Mouse (Mus musculus): ENCODE results near the gene Kifc3. TPM values are rescaled to one million over a fixed set of nuclear protein-coding genes. Genes with fewer than 3 reads are reported as not detected.

Kifc3 gene
- total and polyA plus RNA-seq, 3 experiments, result 0.78 to 1.8 (median 1.7) TPM

DNA sequence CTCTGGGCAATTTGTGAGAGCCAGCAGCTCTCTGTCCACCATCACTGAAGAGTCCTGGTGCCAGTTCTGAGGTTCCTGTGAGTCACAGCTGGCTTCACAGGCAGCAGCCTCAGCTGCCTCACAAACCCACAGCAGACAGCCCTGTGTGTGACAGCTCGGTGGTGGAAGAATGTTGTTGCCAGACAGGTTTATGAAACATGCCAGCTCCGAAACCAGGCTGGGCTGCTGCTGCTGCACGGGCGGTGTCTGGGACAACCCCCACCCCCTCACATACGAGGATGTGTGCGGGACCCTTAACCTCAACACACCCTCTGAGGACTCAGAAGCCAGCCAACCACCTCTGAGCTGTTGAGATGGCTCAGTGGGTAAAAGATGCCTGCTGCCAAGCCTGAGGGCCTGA is 48.0 kb downstream of the Kifc3 start:
- no peaks in the 10 kb centered on the region for H3K27me3 ChIP-seq (replicated peaks)
- no peak overlapping the region for H3K4me3 ChIP-seq (replicated peaks in 1 of 3; ENCODE audit: low read depth in 2 of 3, low read length in 2 of 3, poor library complexity in 1 of 3)
- H3K79me2 ChIP-seq (replicated peaks; ENCODE audit: control insufficient read depth, extremely low read depth, insufficient read depth, poor library complexity, severe bottlenecking), result no peaks in the 10 kb centered on the region
- dilution Hi-C loops (cut with MboI; ENCODE audit: extremely low pct_ligation_motif_present, extremely low pct_unique_long_range_greater_than_20kb, low sequenced_read_pairs), result no loop called here
- H3K36me3 ChIP-seq (replicated peaks in 1 of 2; ENCODE audit: control insufficient read depth in 1 of 2, insufficient read depth in 1 of 2, low read length in 1 of 2), result no peaks in the 10 kb centered on the region
- in situ Hi-C loops (cut with MboI; ENCODE audit: low pct_ligation_motif_present, low pct_unique_long_range_greater_than_20kb, low sequenced_read_pairs), result no loop called here
- H3K9ac ChIP-seq (ENCODE audit: insufficient read depth, low read depth), result no peak overlapping the region
- peaks cover 0 to 18% of the 10 kb centered on the region in 2 experiments; a peak in 2 of 4 replicates for H3K4me1 ChIP-seq (ENCODE audit: control insufficient read depth in 1 of 2, insufficient read depth in 2 of 2)
- no peaks in the 10 kb centered on the region for H3K9me3 ChIP-seq (replicated peaks; ENCODE audit: low read length)
- no peak overlapping the region for H3K4me2 ChIP-seq (ENCODE audit: insufficient read depth, low read depth, poor library complexity, severe bottlenecking)
- peak; percentile 10 for DNase-seq (ENCODE audit: extremely low read depth)
- no peak overlapping the region for H3K27ac ChIP-seq (ENCODE audit: insufficient read depth, low read depth)
- no peak for TF ChIP-seq MAFK (IDR thresholded peaks at IDR 0.05; ENCODE audit: insufficient replicate concordance, low read length)
- TF ChIP-seq CHD1 (IDR thresholded peaks at IDR 0.05; ENCODE audit: low read depth, low read length), result no peak
- TF ChIP-seq PAX5 (IDR thresholded peaks at IDR 0.05; ENCODE audit: low read length), result no peak
- no peak for TF ChIP-seq SMC3 (IDR thresholded peaks at IDR 0.05; ENCODE audit: low read depth, low read length)
- no peak for TF ChIP-seq RAD21 (IDR thresholded peaks at IDR 0.05; ENCODE audit: low read depth, low read length)
- no peak for TF ChIP-seq IRF4 (IDR thresholded peaks at IDR 0.05; ENCODE audit: low read depth, low read length)
- no peak for TF ChIP-seq ZMIZ1 (IDR thresholded peaks at IDR 0.05; ENCODE audit: low read depth, low read length)
- TF ChIP-seq JUND (conservative IDR thresholded peaks at IDR 0.05; ENCODE audit: low read depth, low read length), result no peak
- TF ChIP-seq POLR2AphosphoS2 (IDR thresholded peaks at IDR 0.05; ENCODE audit: low read depth, low read length), result no peak
- no peak for TF ChIP-seq ZNF384 (IDR thresholded peaks at IDR 0.05; ENCODE audit: low read depth, low read length)
- TF ChIP-seq MAZ (IDR thresholded peaks at IDR 0.05; ENCODE audit: low read depth, low read length), result no peak
- no peak for TF ChIP-seq SIN3A (IDR thresholded peaks at IDR 0.05; ENCODE audit: low read length)
- no peak for TF ChIP-seq ZC3H11A (IDR thresholded peaks at IDR 0.05; ENCODE audit: low read depth, low read length)
- no peak for TF ChIP-seq EP300 (IDR thresholded peaks at IDR 0.05; ENCODE audit: low read length)
- no peak for TF ChIP-seq JUN (IDR thresholded peaks at IDR 0.05; ENCODE audit: insufficient read depth, low read depth, low read length)
- TF ChIP-seq TCF12 (IDR thresholded peaks at IDR 0.05; ENCODE audit: low read depth, low read length), result no peak
- TF ChIP-seq ETS1 (conservative IDR thresholded peaks at IDR 0.05; ENCODE audit: low read depth, low read length), result no peak
- no peak for TF ChIP-seq USF2 (conservative IDR thresholded peaks at IDR 0.05; ENCODE audit: low read depth, low read length)

DNA sequence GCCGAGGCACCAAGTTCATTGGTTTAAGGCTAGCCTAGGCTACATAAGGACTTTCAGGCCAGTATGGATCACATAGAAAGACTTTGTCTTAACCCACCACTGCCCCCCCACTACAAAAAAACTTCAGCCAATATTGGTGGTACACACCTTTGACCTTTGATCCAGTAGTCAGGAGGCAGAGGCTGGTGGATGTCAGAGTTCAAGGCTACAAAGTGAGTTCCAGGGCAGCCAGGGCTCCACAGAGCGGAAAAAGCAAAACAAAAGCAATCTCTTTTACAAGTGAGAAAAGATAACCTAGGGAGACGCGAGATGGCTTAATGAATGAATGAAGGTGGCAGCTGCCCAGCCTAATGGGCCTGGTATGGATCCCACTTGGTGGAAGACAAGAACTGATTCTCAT is 48.6 kb downstream of the Kifc3 start:
- Histone ChIP-seq H3K4me2 (ENCODE audit: insufficient read depth, low read depth, poor library complexity, severe bottlenecking) (no peak overlapping the region), H3K27me3 (replicated peaks) (no peaks in the 10 kb centered on the region), H3K27ac (ENCODE audit: insufficient read depth, low read depth) (no peak overlapping the region), H3K9me3 (replicated peaks; ENCODE audit: low read length) (no peaks in the 10 kb centered on the region), H3K36me3 (replicated peaks in 1 of 2; ENCODE audit: control insufficient read depth in 1 of 2, insufficient read depth in 1 of 2, low read length in 1 of 2) (no peaks in the 10 kb centered on the region), H3K4me3 (replicated peaks in 1 of 3; ENCODE audit: low read depth in 2 of 3, low read length in 2 of 3, poor library complexity in 1 of 3) (no peak overlapping the region), H3K4me1 (ENCODE audit: control insufficient read depth in 1 of 2, insufficient read depth in 2 of 2) (peaks cover 0 to 24% of the 10 kb centered on the region in 2 experiments; a peak in 2 of 4 replicates), H3K9ac (ENCODE audit: insufficient read depth, low read depth) (no peak overlapping the region), H3K79me2 (replicated peaks; ENCODE audit: control insufficient read depth, extremely low read depth, insufficient read depth, poor library complexity, severe bottlenecking) (no peaks in the 10 kb centered on the region)
- TF ChIP-seq MEF2A (IDR thresholded peaks at IDR 0.05; ENCODE audit: borderline replicate concordance, low read depth, low read length), result no peak
- TF ChIP-seq USF1 (IDR thresholded peaks at IDR 0.05; ENCODE audit: low read depth, low read length), result no peak
- no peak for TF ChIP-seq JUND (conservative IDR thresholded peaks at IDR 0.05; ENCODE audit: low read depth, low read length)
- no peak for TF ChIP-seq ZMIZ1 (IDR thresholded peaks at IDR 0.05; ENCODE audit: low read depth, low read length)
- TF ChIP-seq MAZ (IDR thresholded peaks at IDR 0.05; ENCODE audit: low read depth, low read length), result no peak
- TF ChIP-seq ZNF384 (IDR thresholded peaks at IDR 0.05; ENCODE audit: low read depth, low read length), result no peak
- no peak for TF ChIP-seq USF2 (conservative IDR thresholded peaks at IDR 0.05; ENCODE audit: low read depth, low read length)
- TF ChIP-seq MAX (IDR thresholded peaks at IDR 0.05; ENCODE audit: low read length), result no peak
- TF ChIP-seq HCFC1 (IDR thresholded peaks at IDR 0.05; ENCODE audit: low read depth, low read length), result no peak
- no peak for TF ChIP-seq MYC (IDR thresholded peaks at IDR 0.05; ENCODE audit: low read depth, low read length)
- in situ Hi-C loops (cut with MboI; ENCODE audit: low pct_ligation_motif_present, low pct_unique_long_range_greater_than_20kb, low sequenced_read_pairs) (no loop called here), dilution Hi-C loops (cut with MboI; ENCODE audit: extremely low pct_ligation_motif_present, extremely low pct_unique_long_range_greater_than_20kb, low sequenced_read_pairs) (no loop called here)
- no peak for DNase-seq (ENCODE audit: extremely low read depth)

Data from CH12.LX (cell line).